Mouse (Mus musculus): ENCODE data around the gene Rfc2. TPM values are rescaled to one million over a fixed set of nuclear protein-coding genes. Genes with fewer than 3 reads are reported as not detected.

The Rfc2 gene
- polyA plus RNA-seq, 1 experiment from 2014 or later, result 180 TPM

DNA sequence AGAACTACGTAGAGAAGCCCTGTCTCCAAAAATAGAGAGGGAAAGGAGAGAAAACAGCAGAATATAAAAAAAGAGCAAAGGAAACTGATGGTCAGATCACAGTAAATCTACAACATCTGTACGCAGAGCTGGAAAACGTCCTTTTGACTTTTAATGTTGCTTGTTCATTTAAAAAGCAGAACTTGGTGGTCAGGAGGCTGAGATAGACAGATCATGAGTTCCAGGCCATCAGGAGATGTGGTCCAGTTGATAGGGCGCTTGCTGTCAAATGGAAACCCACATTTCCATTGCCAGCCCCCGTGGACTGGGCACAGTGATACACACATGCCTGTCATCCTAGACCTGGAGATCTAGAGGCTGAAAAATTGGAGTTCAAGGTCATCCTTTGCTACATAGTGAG lies 3.6 kb downstream of the Rfc2 start:
- no peak overlapping the region for H3K27ac ChIP-seq (ENCODE audit: low read depth, low read length)
- H3K4me2 ChIP-seq (ENCODE audit: low read depth, low read length), result no peak overlapping the region
- no peaks in the 10 kb centered on the region for H3K9me3 ChIP-seq (ENCODE audit: control insufficient read depth, low read length)
- peaks cover 4% of the 10 kb centered on the region; the same call in 1 of the 2 replicates for H3K4me1 ChIP-seq (ENCODE audit: control insufficient read depth, insufficient read depth, low read length)
- ATAC-seq (ENCODE audit: low read depth), result no peak
- no peaks in the 10 kb centered on the region; the same call in 1 of the 2 replicates for H3K36me3 ChIP-seq (ENCODE audit: control insufficient read depth, insufficient read depth, low read length)
- no peaks in the 10 kb centered on the region for H3K27me3 ChIP-seq (ENCODE audit: control insufficient read depth, insufficient read depth, low read length)
- H3K9ac ChIP-seq (replicated peaks; ENCODE audit: low read depth, low read length), result no peak overlapping the region
- H3K4me3 ChIP-seq (ENCODE audit: low read depth, low read length), result no peak overlapping the region
- WGBS, result 93% methylated on average over 5 of the region's 5 CpGs

DNA sequence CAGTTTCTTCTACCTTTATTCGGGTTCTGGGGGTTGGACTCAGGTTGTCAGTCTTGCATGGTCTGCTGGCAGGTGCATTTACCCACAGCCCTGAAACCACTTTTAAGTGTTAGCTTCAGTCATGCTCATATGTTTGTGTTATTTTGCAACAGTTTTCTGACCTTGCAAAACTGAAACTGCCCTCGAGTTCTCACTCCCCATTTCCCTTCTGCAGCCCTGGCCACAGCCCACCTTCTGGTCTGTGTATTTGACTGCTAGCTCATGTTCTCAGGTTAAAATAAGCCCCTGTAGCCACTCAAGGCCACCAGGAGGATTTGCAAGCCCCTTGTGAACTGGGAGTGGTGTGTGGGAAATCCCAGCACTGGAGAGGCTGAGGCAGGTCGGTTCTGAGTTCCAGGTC lies 8.7 kb downstream of the Rfc2 start:
- no peaks in the 10 kb centered on the region for H3K27me3 ChIP-seq (ENCODE audit: control insufficient read depth, insufficient read depth, low read length)
- no peak for ATAC-seq (ENCODE audit: low read depth)
- no peak overlapping the region for H3K9ac ChIP-seq (replicated peaks; ENCODE audit: low read depth, low read length)
- no peak overlapping the region for H3K27ac ChIP-seq (ENCODE audit: low read depth, low read length)
- H3K4me3 ChIP-seq (ENCODE audit: low read depth, low read length), result no peak overlapping the region
- WGBS, result 86% methylated on average over 3 of the region's 3 CpGs
- H3K4me1 ChIP-seq (ENCODE audit: control insufficient read depth, insufficient read depth, low read length), result no peaks in the 10 kb centered on the region
- H3K36me3 ChIP-seq (ENCODE audit: control insufficient read depth, insufficient read depth, low read length), result peaks cover 10% of the 10 kb centered on the region; the same call in 1 of the 2 replicates
- H3K9me3 ChIP-seq (ENCODE audit: control insufficient read depth, low read length), result no peaks in the 10 kb centered on the region
- H3K4me2 ChIP-seq (ENCODE audit: low read depth, low read length), result no peak overlapping the region

DNA sequence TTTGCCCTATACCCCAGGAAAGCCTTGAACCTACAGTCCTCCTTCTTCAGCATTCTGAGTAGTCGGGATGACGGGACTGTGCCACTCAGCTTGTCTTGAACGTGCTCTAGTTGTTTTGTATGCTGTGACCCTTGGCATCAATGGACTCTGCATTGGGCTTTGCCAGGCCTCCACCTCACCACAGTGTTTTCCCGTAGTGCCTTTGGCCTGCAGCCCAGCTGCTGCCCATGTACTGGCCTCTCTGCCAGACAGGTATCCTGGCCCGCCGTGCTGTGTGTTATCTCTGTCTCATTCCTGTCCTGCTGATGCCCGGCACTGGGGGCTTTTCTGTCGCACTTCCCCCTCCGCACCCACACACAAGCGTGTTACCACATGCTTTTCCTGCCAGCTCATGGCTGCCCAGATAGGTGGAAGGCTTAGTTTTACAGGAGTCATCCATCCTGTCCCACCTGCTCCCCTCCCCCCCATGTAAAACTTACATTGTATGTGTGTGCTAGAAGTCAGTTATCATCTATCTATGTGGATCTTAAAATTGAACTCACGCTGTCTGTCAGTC lies 10.9 kb downstream of the Rfc2 start:
- ATAC-seq (ENCODE audit: low read depth), result no peak
- peaks cover 31% of the 10 kb centered on the region for H3K36me3 ChIP-seq (ENCODE audit: control insufficient read depth, insufficient read depth, low read length)
- no peak overlapping the region for H3K27ac ChIP-seq (ENCODE audit: low read depth, low read length)
- H3K9me3 ChIP-seq (ENCODE audit: control insufficient read depth, low read length), result no peaks in the 10 kb centered on the region
- H3K27me3 ChIP-seq (ENCODE audit: control insufficient read depth, insufficient read depth, low read length), result no peaks in the 10 kb centered on the region
- no peak overlapping the region for H3K4me3 ChIP-seq (ENCODE audit: low read depth, low read length)
- no peaks in the 10 kb centered on the region for H3K4me1 ChIP-seq (ENCODE audit: control insufficient read depth, insufficient read depth, low read length)
- WGBS, result 97% methylated on average over 11 of the region's 11 CpGs
- no peak overlapping the region for H3K9ac ChIP-seq (replicated peaks; ENCODE audit: low read depth, low read length)
- no peak overlapping the region for H3K4me2 ChIP-seq (ENCODE audit: low read depth, low read length)

DNA sequence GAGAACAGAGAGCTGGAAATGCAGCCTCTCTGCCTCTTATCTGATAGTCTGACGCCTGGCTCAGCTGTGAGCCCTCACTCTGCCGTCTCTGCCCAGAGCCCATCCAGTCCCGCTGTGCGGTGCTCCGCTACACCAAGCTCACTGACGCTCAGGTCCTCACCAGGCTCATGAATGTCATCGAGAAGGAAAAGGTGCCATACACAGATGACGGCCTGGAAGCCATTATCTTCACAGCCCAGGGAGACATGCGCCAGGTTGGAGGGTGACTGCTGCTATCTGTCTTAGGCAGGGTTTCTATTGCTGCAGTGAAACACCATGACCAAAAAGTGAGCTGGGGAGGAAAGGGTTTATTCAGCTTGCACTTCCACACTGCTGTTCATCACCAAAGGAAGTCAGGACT lies 11.9 kb downstream of the Rfc2 start:
- peaks cover 39% of the 10 kb centered on the region for H3K36me3 ChIP-seq (ENCODE audit: control insufficient read depth, insufficient read depth, low read length)
- H3K9ac ChIP-seq (replicated peaks; ENCODE audit: low read depth, low read length), result no peak overlapping the region
- H3K9me3 ChIP-seq (ENCODE audit: control insufficient read depth, low read length), result no peaks in the 10 kb centered on the region
- H3K4me1 ChIP-seq (ENCODE audit: control insufficient read depth, insufficient read depth, low read length), result no peaks in the 10 kb centered on the region
- no peaks in the 10 kb centered on the region for H3K27me3 ChIP-seq (ENCODE audit: control insufficient read depth, insufficient read depth, low read length)
- H3K4me2 ChIP-seq (ENCODE audit: low read depth, low read length), result no peak overlapping the region
- 92% methylated on average over 9 of the region's 9 CpGs for WGBS
- H3K27ac ChIP-seq (ENCODE audit: low read depth, low read length), result no peak overlapping the region
- no peak for ATAC-seq (ENCODE audit: low read depth)
- no peak overlapping the region for H3K4me3 ChIP-seq (ENCODE audit: low read depth, low read length)

DNA sequence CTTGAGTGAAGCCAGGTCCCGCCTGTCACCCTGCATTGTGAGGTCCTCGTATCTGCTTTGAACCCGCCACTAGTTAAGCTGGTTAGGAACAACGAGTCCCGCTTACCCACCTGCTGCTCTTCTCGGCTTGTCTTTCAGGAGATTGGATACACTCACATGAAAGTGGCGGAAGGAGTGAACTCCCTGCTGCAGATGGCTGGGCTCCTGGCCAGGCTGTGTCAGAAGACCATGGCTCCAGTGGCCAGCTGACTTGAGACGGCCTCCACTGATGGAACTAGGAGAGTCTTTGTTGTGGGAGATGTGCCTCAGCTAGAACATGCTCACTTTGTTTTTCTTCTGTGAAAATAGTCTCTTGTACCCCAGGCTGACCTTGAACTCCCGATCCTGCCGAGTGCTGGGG lies 16.5 kb downstream of the Rfc2 start:
- H3K4me2 ChIP-seq (ENCODE audit: low read depth, low read length), result no peak overlapping the region

DNA sequence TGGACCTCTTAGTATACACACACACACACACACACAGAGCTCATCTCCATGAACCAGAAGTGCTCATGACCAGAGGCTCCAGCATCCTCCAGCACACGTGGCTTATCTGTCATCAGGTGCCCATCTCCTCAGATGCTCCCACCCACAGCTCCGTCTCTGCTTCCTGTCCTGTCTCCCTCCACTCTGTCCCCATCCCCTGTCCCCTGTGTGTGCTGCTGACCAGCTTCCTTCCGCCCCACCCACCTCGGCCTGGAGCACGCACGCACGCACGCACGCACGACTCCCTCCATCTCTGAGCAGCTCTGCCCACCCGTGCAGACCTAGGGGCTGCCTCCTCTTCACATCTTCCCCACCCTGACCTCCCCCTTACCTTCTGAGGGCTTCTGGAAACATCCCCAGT lies 23.2 kb downstream of the Rfc2 start:
- WGBS, result 88% methylated on average over 11 of the region's 11 CpGs
- no peak overlapping the region for H3K4me2 ChIP-seq (ENCODE audit: low read depth, low read length)
- H3K4me3 ChIP-seq (ENCODE audit: low read depth, low read length), result no peak overlapping the region
- H3K27ac ChIP-seq (ENCODE audit: low read depth, low read length), result no peak overlapping the region
- no peak for ATAC-seq (ENCODE audit: low read depth)
- no peaks in the 10 kb centered on the region for H3K4me1 ChIP-seq (ENCODE audit: control insufficient read depth, insufficient read depth, low read length)
- no peaks in the 10 kb centered on the region for H3K9me3 ChIP-seq (ENCODE audit: control insufficient read depth, low read length)
- no peak overlapping the region for H3K9ac ChIP-seq (replicated peaks; ENCODE audit: low read depth, low read length)
- H3K27me3 ChIP-seq (ENCODE audit: control insufficient read depth, insufficient read depth, low read length), result no peaks in the 10 kb centered on the region
- peaks cover 4% of the 10 kb centered on the region; the same call in 1 of the 2 replicates for H3K36me3 ChIP-seq (ENCODE audit: control insufficient read depth, insufficient read depth, low read length)

More for the DNA sequence above, 16.5 kb downstream of the Rfc2 start:
- no peak overlapping the region for H3K4me3 ChIP-seq (ENCODE audit: low read depth, low read length)
- peaks cover 46% of the 10 kb centered on the region for H3K36me3 ChIP-seq (ENCODE audit: control insufficient read depth, insufficient read depth, low read length)
- 90% methylated on average over 10 of the region's 10 CpGs for WGBS
- H3K27ac ChIP-seq (ENCODE audit: low read depth, low read length), result no peak overlapping the region
- H3K27me3 ChIP-seq (ENCODE audit: control insufficient read depth, insufficient read depth, low read length), result no peaks in the 10 kb centered on the region
- H3K9ac ChIP-seq (replicated peaks; ENCODE audit: low read depth, low read length), result no peak overlapping the region
- H3K9me3 ChIP-seq (ENCODE audit: control insufficient read depth, low read length), result no peaks in the 10 kb centered on the region
- no peak for ATAC-seq (ENCODE audit: low read depth)
- no peaks in the 10 kb centered on the region for H3K4me1 ChIP-seq (ENCODE audit: control insufficient read depth, insufficient read depth, low read length)

DNA sequence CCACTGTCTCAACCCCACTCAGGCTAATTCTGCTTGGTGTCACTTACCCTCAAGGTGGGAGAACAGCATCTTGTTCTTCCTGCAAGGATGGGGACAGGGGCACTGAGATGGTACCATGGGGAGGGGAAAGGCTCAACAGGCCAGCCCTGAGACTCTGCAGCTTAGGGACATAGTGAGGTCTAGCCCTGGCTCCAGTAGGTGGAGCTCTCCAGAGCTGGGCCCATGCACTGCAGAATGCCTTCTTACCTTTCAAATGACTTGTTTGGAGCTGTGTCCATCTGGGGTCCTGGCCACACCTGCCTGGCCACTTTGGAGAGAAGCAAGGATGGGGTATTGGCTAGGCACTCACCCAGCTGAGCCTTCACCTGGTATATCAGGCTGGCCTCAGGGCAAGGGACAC lies 25.1 kb downstream of the Rfc2 start:
- H3K4me2 ChIP-seq (ENCODE audit: low read depth, low read length), result no peak overlapping the region
- H3K27me3 ChIP-seq (ENCODE audit: control insufficient read depth, insufficient read depth, low read length), result no peaks in the 10 kb centered on the region
- no peaks in the 10 kb centered on the region for H3K4me1 ChIP-seq (ENCODE audit: control insufficient read depth, insufficient read depth, low read length)
- ATAC-seq (ENCODE audit: low read depth), result no peak
- no peaks in the 10 kb centered on the region for H3K9me3 ChIP-seq (ENCODE audit: control insufficient read depth, low read length)
- no peak overlapping the region for H3K9ac ChIP-seq (replicated peaks; ENCODE audit: low read depth, low read length)
- H3K36me3 ChIP-seq (ENCODE audit: control insufficient read depth, insufficient read depth, low read length), result no peaks in the 10 kb centered on the region
- H3K27ac ChIP-seq (ENCODE audit: low read depth, low read length), result no peak overlapping the region
- no peak overlapping the region for H3K4me3 ChIP-seq (ENCODE audit: low read depth, low read length)

DNA sequence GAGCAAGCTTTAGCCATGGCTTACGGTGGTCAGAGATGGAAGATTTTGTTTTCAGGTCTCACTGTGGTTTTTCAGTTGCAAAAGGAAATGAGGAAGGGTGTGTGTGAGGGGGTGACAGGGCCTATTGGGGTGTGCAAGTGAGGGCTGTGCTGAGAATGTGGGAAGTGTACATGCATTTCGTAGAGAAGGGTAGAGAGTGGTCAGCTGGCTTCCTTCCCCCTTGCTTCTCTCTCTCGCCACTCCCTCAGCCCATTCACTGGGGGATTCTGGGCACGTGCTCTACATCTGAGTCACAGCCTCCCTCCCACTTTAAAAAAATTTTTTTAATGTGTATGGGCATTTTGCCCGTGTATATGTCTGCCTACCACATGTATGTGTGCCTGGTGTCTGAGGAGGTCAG lies 26.0 kb downstream of the Rfc2 start:
- H3K4me1 ChIP-seq (ENCODE audit: control insufficient read depth, insufficient read depth, low read length), result no peaks in the 10 kb centered on the region
- no peaks in the 10 kb centered on the region for H3K36me3 ChIP-seq (ENCODE audit: control insufficient read depth, insufficient read depth, low read length)
- H3K9me3 ChIP-seq (ENCODE audit: control insufficient read depth, low read length), result no peaks in the 10 kb centered on the region
- no peak for ATAC-seq (ENCODE audit: low read depth)
- 70% methylated on average over 5 of the region's 5 CpGs for WGBS
- H3K27me3 ChIP-seq (ENCODE audit: control insufficient read depth, insufficient read depth, low read length), result no peaks in the 10 kb centered on the region
- no peak overlapping the region for H3K4me3 ChIP-seq (ENCODE audit: low read depth, low read length)
- H3K4me2 ChIP-seq (ENCODE audit: low read depth, low read length), result no peak overlapping the region
- H3K9ac ChIP-seq (replicated peaks; ENCODE audit: low read depth, low read length), result no peak overlapping the region
- no peak overlapping the region for H3K27ac ChIP-seq (ENCODE audit: low read depth, low read length)

DNA sequence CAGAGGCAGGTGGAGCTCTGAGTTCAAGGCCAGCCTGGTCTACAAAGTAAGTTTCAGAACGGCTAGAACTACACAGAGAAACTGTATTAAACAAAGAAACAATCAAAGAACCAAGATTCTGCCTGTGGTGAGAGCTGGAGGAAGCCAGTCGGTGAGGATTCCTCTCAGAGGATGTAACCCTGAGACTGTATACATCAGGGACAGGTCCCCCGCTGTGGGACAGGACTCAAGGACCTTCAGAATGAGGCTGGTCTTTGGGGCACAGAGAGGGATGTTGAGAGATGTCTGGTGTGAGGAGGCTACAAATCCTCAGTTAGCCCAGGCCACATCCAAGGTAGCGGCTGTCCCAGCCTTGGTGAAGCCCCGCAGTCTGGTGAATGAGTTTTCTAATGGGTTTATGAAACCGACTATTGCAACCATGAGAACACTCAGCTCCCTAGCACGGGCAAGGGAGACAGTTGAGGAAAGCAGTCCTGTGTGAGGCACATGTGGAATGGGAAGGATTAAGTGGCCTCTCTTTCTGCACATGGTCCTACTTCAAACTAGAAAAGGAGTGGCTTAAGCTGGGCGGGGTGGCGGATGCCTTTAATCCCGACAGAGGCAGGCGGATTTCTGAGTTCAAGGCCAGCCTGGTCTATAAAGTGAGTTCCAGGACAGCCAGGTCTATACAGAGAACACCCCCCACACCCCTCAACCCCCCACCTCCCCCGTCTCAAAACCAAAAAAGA lies 28.9 kb downstream of the Rfc2 start:
- H3K27me3 ChIP-seq (ENCODE audit: control insufficient read depth, insufficient read depth, low read length), result no peaks in the 10 kb centered on the region
- no peaks in the 10 kb centered on the region for H3K9me3 ChIP-seq (ENCODE audit: control insufficient read depth, low read length)
- WGBS, result 87% methylated on average over 12 of the region's 12 CpGs
- H3K9ac ChIP-seq (replicated peaks; ENCODE audit: low read depth, low read length), result no peak overlapping the region
- H3K4me3 ChIP-seq (ENCODE audit: low read depth, low read length), result no peak overlapping the region
- no peak for ATAC-seq (ENCODE audit: low read depth)
- no peaks in the 10 kb centered on the region for H3K4me1 ChIP-seq (ENCODE audit: control insufficient read depth, insufficient read depth, low read length)
- 0 out of 2 replicates have a peak, but pooled peaks cover under 1% of the 10 kb centered on the region for H3K36me3 ChIP-seq (ENCODE audit: control insufficient read depth, insufficient read depth, low read length)
- no peak overlapping the region for H3K27ac ChIP-seq (ENCODE audit: low read depth, low read length)
- H3K4me2 ChIP-seq (ENCODE audit: low read depth, low read length), result no peak overlapping the region

Measured in neural tube, embryonic 14.5 days (tissue).